Mouse (Mus musculus) C2C12 (cell line): Measurements from ENCODE around the gene Samt1.
"Not testable (repeated sequence)": the region's sequence is repeated elsewhere in the genome, so short reads cannot be mapped to it uniquely, and the experiment has no call there.

ENCODE experiments used
- CEBPB ChIP-seq: IDR thresholded peaks from one replicate; pipeline ENCODE4 v1.6.1; 2011; ENCODE audit warnings: low read depth, mild to moderate bottlenecking, control low read depth, moderate library complexity
- CTCF ChIP-seq: IDR thresholded peaks from one replicate; pipeline ENCODE4 v1.5.1; 2011; ENCODE audit not compliant: control insufficient read depth, insufficient read depth, insufficient read length
- FOSL1 ChIP-seq: IDR thresholded peaks from one replicate; pipeline ENCODE4 v1.8.0; 2011; ENCODE audit warnings: mild to moderate bottlenecking, low read length; ENCODE audit not compliant: poor library complexity, insufficient read depth, severe bottlenecking
- MAX ChIP-seq: IDR thresholded peaks from one replicate; pipeline ENCODE4 v1.6.1; 2011; ENCODE audit warnings: mild to moderate bottlenecking, control low read depth
- MYOD1 ChIP-seq: IDR thresholded peaks from one replicate; pipeline ENCODE4 v1.6.1; 2011; ENCODE audit warnings: low read depth; ENCODE audit not compliant: control insufficient read depth, insufficient read length
- MYOG ChIP-seq: IDR thresholded peaks from one replicate; pipeline ENCODE4 v1.6.1; 2011; ENCODE audit not compliant: control insufficient read depth, insufficient read length; ENCODE audit errors: extremely low read depth
- USF1 ChIP-seq: IDR thresholded peaks from one replicate; pipeline ENCODE4 v1.6.1; 2011; ENCODE audit warnings: low read depth, mild to moderate bottlenecking, control low read depth, moderate library complexity

GRCm38 (mm10) chrX:154012540-154012939 is at the start of gene Samt1:
- TF ChIP-seq CTCF, MYOD1, USF1, CEBPB, MAX, MYOG, FOSL1: not testable (repeated sequence)
